ENCODE assay signal across 7 mouse cellular contexts in genomic region chr2:35108712-35109111, GRCm38 (mm10). TPM values are rescaled to one million over a fixed set of nuclear protein-coding genes. Genes with fewer than 3 reads are reported as not detected.
A peak's percentile ranks its signal among the peaks of the same experiment; 100 is the strongest.
DNase-seq lines count a peak whose midpoint lies in the region; ATAC-seq and TF ChIP-seq lines count a peak whose summit lies in the region.

No protein-coding gene starts in this region.

- no peaks in the 10 kb centered on the region for H3K79me2 ChIP-seq in MEL (ENCODE audit: control insufficient read depth, insufficient read depth, low read length, poor library complexity)

- peak; percentile 58 for TF ChIP-seq RAD21 in MEL (IDR thresholded peaks at IDR 0.05; ENCODE audit: low read depth, low read length)

- peaks cover 0 to 11% of the 10 kb centered on the region in 2 experiments; a peak in 2 of 4 replicates for H3K36me3 ChIP-seq in MEL (ENCODE audit: control insufficient read depth in 1 of 2, insufficient read depth in 2 of 2, low read length in 2 of 2)
- H3K36me3 ChIP-seq in hindbrain, embryonic 11.5 days (ENCODE audit: control insufficient read depth, insufficient read depth, low read length), result no peaks in the 10 kb centered on the region

- DNase-seq in MEL (ENCODE audit: low read depth, low spot score), result peak; percentile 82
- DNase-seq in brain, adult 2 months (ENCODE audit: low read depth, low spot score), result peak; percentile 83
- DNase-seq in fibroblast of lung, adult 2 months (ENCODE audit: low read depth), result peak; percentile 39
- DNase-seq in hindbrain, embryonic 11.5 days (ENCODE audit: low spot score), result peak; percentile 48
- peak; percentile 33 for DNase-seq in left cerebral cortex, adult 11 months (ENCODE audit: low spot score)
- DNase-seq in lung, postnatal 36 days, result peak; percentile 75
- peak; percentile 54 for DNase-seq in right cerebral cortex, adult 2 months (ENCODE audit: low spot score in 2 of 2)

- peak overlapping the region; percentile 59 for H3K9ac ChIP-seq in MEL (ENCODE audit: control insufficient read depth, low read depth, low read length, poor library complexity, severe bottlenecking)
- H3K9ac ChIP-seq in hindbrain, embryonic 11.5 days (ENCODE audit: low read depth, low read length), result peak overlapping the region; percentile 64

- peaks cover 0 to 8% of the 10 kb centered on the region in 2 experiments; a peak in 2 of 4 replicates for H3K4me1 ChIP-seq in MEL (ENCODE audit: control insufficient read depth in 1 of 2, insufficient read depth in 2 of 2, low read length in 2 of 2)
- H3K4me1 ChIP-seq in hindbrain, embryonic 11.5 days (replicated peaks; ENCODE audit: control insufficient read depth, insufficient read depth, low read length), result no peaks in the 10 kb centered on the region; the same call in 1 of the 2 replicates

- H3K27ac ChIP-seq in MEL (ENCODE audit: control insufficient read depth, low read depth, low read length), result peak overlapping the region; percentile 44
- 0 out of 2 replicates have a peak overlapping the region, but pooled peaks have one; percentile 61 for H3K27ac ChIP-seq in hindbrain, embryonic 11.5 days (ENCODE audit: low read depth, low read length)

- TF ChIP-seq POLR2A in MEL (IDR thresholded peaks at IDR 0.05; ENCODE audit: control insufficient read depth in 1 of 2, insufficient read depth in 1 of 2, low read depth in 1 of 2, low read length in 2 of 2, poor library complexity in 1 of 2), result no peak

- H3K27me3 ChIP-seq in MEL (ENCODE audit: control insufficient read depth in 1 of 2, insufficient read depth in 2 of 2, low read length in 2 of 2), result no peaks in the 10 kb centered on the region
- no peaks in the 10 kb centered on the region for H3K27me3 ChIP-seq in hindbrain, embryonic 11.5 days (ENCODE audit: control insufficient read depth, insufficient read depth, low read length)

- 36% methylated on average over 3 of the region's 3 CpGs for WGBS in hindbrain, embryonic 11.5 days

- no peaks in the 10 kb centered on the region for H3K9me3 ChIP-seq in MEL (replicated peaks; ENCODE audit: insufficient read depth, low read length)
- no peaks in the 10 kb centered on the region for H3K9me3 ChIP-seq in hindbrain, embryonic 11.5 days (ENCODE audit: control insufficient read depth, low read length)

- TF ChIP-seq EP300 in MEL (IDR thresholded peaks at IDR 0.05; ENCODE audit: low read depth in 1 of 2, low read length in 2 of 2), result no peak

- H3K4me3 ChIP-seq in MEL (ENCODE audit: control insufficient read depth in 1 of 2, insufficient read depth in 1 of 2, low read depth in 2 of 2, low read length in 2 of 2), result peak overlapping the region; percentile 73 to 76
- H3K4me3 ChIP-seq in hindbrain, embryonic 11.5 days (ENCODE audit: low read depth, low read length), result peak overlapping the region; percentile 61

- peak; percentile 51 for ATAC-seq in hindbrain, embryonic 11.5 days (ENCODE audit: low FRiP score)

- H3K4me2 ChIP-seq in hindbrain, embryonic 11.5 days (replicated peaks; ENCODE audit: low read depth, low read length), result peak overlapping the region; percentile 61

- TF ChIP-seq CTCF in MEL (IDR thresholded peaks at IDR 0.05 in 2 of 3, conservative IDR thresholded peaks at IDR 0.05 in 1 of 3; ENCODE audit: control insufficient read depth in 1 of 3, insufficient read depth in 1 of 3, low read depth in 2 of 3, low read length in 3 of 3, poor library complexity in 1 of 3, severe bottlenecking in 1 of 3), result peak; percentile 30 to 67 (median 62); a peak in 5 of 6 replicates

TF ChIP-seq in MEL, 35 proteins besides CTCF, POLR2A, EP300 and RAD21:
- peak; percentile 59 for TF ChIP-seq SMC3 (IDR thresholded peaks at IDR 0.05; ENCODE audit: low read depth, low read length)
- no peak for TF ChIP-seq MAX (IDR thresholded peaks at IDR 0.05; ENCODE audit: low read length)
- no peak for TF ChIP-seq ETS1 (IDR thresholded peaks at IDR 0.05; ENCODE audit: low read depth, low read length)
- peak; percentile 66; the same call in 1 of the 2 replicates for TF ChIP-seq MXI1 (IDR thresholded peaks at IDR 0.05; ENCODE audit: low read depth, low read length)
- TF ChIP-seq ZMIZ1 (IDR thresholded peaks at IDR 0.05; ENCODE audit: low read depth, low read length), result 0 out of 2 replicates have a peak, but pooled peaks have one; percentile 1
- peak; percentile 31; the same call in 1 of the 2 replicates for TF ChIP-seq ZC3H11A (IDR thresholded peaks at IDR 0.05; ENCODE audit: low read depth, low read length)
- TF ChIP-seq HCFC1 (IDR thresholded peaks at IDR 0.05; ENCODE audit: low read depth, low read length), result 0 out of 2 replicates have a peak, but pooled peaks have one; percentile 5
- TF ChIP-seq GATA1 (IDR thresholded peaks at IDR 0.05; ENCODE audit: low read depth, low read length), result no peak
- peak; percentile 89 for TF ChIP-seq MYC (IDR thresholded peaks at IDR 0.05; ENCODE audit: low read depth, low read length)

RNA-seq across cellular contexts. Expression of gene Cntrl, which starts 0.6 kb away (rescaled TPM):
- total RNA-seq in MEL (2012; rRNA removed), result 16.5 and 17.0 TPM in 2 replicates
- 10 to 100 TPM in 1 of 2 experiments, not detected in 1; 24.0 TPM for polyA plus RNA-seq in MEL (2012; ENCODE audit: insufficient read depth in 1 of 2, insufficient read length in 2 of 2, low read depth in 1 of 2, low replicate concordance in 2 of 2, missing spikeins in 1 of 2)
- 33.0 and 38.6 TPM in 2 replicates for polyA plus RNA-seq in hindbrain, embryonic 11.5 days (2014; fragmentation: Nextera tagmentation; extraction: Ambion mirVana)

RNA-seq across cellular contexts. Expression of gene AI182371, which starts 7.4 kb away (rescaled TPM):
- total RNA-seq in MEL (2012; rRNA removed), result 0.12 TPM in 1 of 2 replicates, not detected in the other
- under 1 TPM in 1 of 2 experiments, not detected in 1; 0.40 TPM for polyA plus RNA-seq in MEL (2012; ENCODE audit: insufficient read depth in 1 of 2, insufficient read length in 2 of 2, low read depth in 1 of 2, low replicate concordance in 2 of 2, missing spikeins in 1 of 2)
- not detected in 2 replicates for polyA plus RNA-seq in hindbrain, embryonic 11.5 days (2014; fragmentation: Nextera tagmentation; extraction: Ambion mirVana)

RNA-seq across cellular contexts. Expression of gene Hc, which starts 47.5 kb away (rescaled TPM):
- total RNA-seq in MEL (2012; rRNA removed), result not detected in 2 replicates
- polyA plus RNA-seq in MEL (2012; ENCODE audit: insufficient read depth in 1 of 2, insufficient read length in 2 of 2, low read depth in 1 of 2, low replicate concordance in 2 of 2, missing spikeins in 1 of 2), result not detected
- polyA plus RNA-seq in hindbrain, embryonic 11.5 days (2014; fragmentation: Nextera tagmentation; extraction: Ambion mirVana), result 0.18 and 0.60 TPM in 2 replicates

Comparison
In these comparisons a context has a peak if more than half of its experiments do, and no peak if none do; other contexts are left out.
1. Peak in every context shown above with its lines: DNase-seq, ATAC-seq, H3K4me3 ChIP-seq and H3K27ac ChIP-seq.
2. DNase-seq: peak in every context shown above with its lines; median percentile 83 in brain, adult 2 months; 82 in MEL; 75 in lung, postnatal 36 days; 54 in right cerebral cortex, adult 2 months; 48 in hindbrain, embryonic 11.5 days; 39 in fibroblast of lung, adult 2 months; 33 in left cerebral cortex, adult 11 months.